Mouse (Mus musculus) lung, adult 2 months (tissue): ENCODE data around the gene Cdc34b.

ENCODE experiments used
- CTCF ChIP-seq: fragments of 200-500 bp; IDR thresholded peaks from 2 replicates; pipeline ENCODE4 v1.5.1; 2011; ENCODE audit warnings: mild to moderate bottlenecking, low read length, control low read depth; ENCODE audit not compliant: insufficient read depth
- POLR2A ChIP-seq: fragments of 200-500 bp; IDR thresholded peaks from 2 replicates; pipeline ENCODE4 v1.6.1; 2011; ENCODE audit warnings: low read depth, mild to moderate bottlenecking, control low read depth, low read length, borderline replicate concordance; ENCODE audit errors: extremely low read depth

- TF ChIP-seq CTCF (no peak), POLR2A (no peak)
Measured at GRCm38 (mm10) chr11:94762281-94762680, 20.7 kb downstream of the Cdc34b start.
